Mouse (Mus musculus): ENCODE measurements around the gene Sh2d6.

- no peak for TF ChIP-seq CTCF (IDR thresholded peaks at IDR 0.05; ENCODE audit: borderline replicate concordance, control insufficient read depth, extremely low read depth, insufficient read depth, low read length, poor library complexity)
- no peak for TF ChIP-seq POLR2A (IDR thresholded peaks at IDR 0.05; ENCODE audit: control insufficient read depth, extremely low read depth, insufficient read depth, low read length, poor library complexity)
Observed at GRCm38 (mm10) chr6:72465361-72466157, 55.9 kb downstream of the Sh2d6 start.

Measured in thymus, adult 2 months (tissue).